Mouse (Mus musculus) layer of hippocampus, adult 2 months (tissue): ENCODE results near the gene Trim21. TPM values are rescaled to one million over a fixed set of nuclear protein-coding genes. Genes with fewer than 3 reads are reported as not detected.

Experiments used
- DNase-seq, 2 experiments: peaks; one replicate each; pipeline ENCODE4 v3.0.0; 2022; ENCODE audit warnings: low spot score in 2 of 2
- H3K27ac ChIP-seq: fragments of 200-600 bp; 2 replicates; pipeline ENCODE4 v1.8.1; 2022
- H3K4me3 ChIP-seq: fragments of 200-600 bp; 2 replicates; pipeline ENCODE4 v1.8.1; 2022; ENCODE audit warnings: mild to moderate bottlenecking
- CTCF ChIP-seq: fragments of 200-600 bp; conservative IDR thresholded peaks from 2 replicates; pipeline ENCODE4 v1.8.1; 2022; ENCODE audit warnings: antibody characterized with exemption, mild to moderate bottlenecking, moderate library complexity
- total RNA-seq, 2 experiments: library from RNA; stranded (reverse); gene quantifications; 2 replicates each; pipeline ENCODE4 v1.2.3; 2021

Gene Trim21
- total RNA-seq, 2 experiments from 2014 or later = 3.0 to 5.1 TPM

DNA sequence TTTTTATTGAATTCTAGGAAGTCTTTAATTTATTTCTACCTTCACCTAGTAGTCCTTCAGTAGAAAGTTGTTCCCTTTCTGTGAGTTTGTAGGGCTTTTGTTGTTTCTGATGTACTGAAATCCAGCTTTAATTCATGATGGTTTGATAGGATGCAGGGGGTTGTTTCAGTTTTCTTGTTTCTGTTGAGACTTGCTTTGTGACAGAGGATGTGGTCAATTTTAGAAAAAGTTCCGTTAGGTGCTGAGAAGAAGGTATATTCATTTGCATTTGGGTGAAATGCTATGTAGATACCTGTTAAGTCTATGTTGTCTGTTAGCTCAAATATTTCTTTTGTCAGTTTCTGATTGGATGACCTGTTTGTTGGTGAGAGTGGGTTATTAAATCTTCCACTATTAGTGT, 36.2 kb downstream of the Trim21 start:
- no peak overlapping the region for H3K27ac ChIP-seq
- H3K4me3 ChIP-seq = no peak overlapping the region
- DNase-seq = no peak
- no peak for TF ChIP-seq CTCF

DNA sequence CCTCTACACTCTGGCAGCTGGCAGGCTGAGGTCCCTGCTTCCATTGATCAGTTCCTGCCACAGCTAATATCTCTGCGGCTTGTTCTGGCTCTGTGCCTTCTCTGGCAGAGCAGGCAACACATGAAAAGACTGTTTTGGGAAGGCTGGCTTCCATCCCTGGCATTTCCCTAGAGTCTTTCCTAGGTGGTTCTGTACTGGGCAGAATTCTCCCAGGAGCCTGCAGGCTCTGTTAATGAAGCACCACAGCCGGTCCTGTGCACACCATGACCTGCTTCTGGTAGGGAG, 48.3 kb downstream of the Trim21 start:
- peak; percentile 10 to 16 for DNase-seq
- no peak overlapping the region for H3K27ac ChIP-seq
- no peak overlapping the region for H3K4me3 ChIP-seq
- no peak for TF ChIP-seq CTCF

DNA sequence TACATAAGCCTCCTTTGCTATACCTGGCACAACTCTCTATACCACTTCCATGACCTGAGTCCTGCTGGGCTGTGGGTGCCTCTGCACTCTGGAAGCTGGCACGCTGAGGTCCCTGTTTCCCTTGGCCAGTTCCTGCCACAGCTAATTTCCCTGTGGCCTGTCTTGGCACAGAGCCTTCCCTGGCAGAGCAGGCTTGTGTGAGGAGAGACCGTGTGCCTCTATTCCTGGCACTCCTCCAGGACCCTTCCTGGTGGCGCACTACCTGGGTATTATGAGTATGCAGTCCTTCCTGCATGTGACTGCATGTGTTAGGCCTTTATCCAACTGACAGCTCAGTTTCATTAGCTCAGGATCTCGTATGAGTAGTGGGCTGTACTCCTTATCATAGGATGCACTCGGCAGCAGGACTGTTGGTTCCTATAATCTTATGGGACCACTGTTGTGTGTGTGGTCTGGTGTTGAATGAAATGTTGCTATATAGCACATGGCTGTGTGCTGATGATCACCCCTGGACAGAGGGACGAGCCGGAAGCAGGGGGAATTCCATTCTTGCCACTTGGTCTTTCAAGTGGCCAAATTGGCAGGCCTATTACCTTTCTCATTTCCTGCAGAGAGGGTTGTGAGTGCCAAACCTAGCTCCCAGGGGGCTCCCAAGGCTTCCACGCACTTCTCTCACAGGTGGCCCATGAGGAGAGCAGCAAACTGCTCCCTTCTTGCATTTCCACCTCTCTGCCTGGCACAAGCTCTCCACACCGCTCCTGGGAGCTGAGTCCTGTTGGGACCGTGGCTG, 48.8 kb downstream of the Trim21 start:
- DNase-seq = no peak
- no peak for TF ChIP-seq CTCF
- H3K4me3 ChIP-seq = no peak overlapping the region
- H3K27ac ChIP-seq = no peak overlapping the region

DNA sequence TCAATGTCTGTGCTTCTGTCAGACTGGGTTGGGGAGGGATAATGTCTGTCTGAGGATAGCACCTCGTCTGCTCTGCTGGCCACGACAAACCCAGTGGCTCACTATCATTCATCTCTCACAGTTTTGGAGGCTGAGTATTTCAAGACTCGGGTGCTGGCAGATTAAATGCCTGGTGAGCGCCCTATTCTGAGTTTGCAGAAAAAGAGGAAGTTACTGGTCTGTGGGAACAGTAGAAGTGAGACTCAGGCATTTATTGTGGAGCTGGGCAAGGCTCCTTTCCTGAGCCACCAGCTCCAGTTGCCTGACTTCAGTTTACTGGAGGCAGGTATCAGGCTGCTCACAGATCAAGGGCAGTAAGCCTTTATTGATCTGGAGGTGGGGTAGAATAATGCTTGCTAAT, 51.1 kb downstream of the Trim21 start:
- Histone ChIP-seq H3K4me3 (no peak overlapping the region), H3K27ac (no peak overlapping the region)
- no peak for TF ChIP-seq CTCF
- no peak for DNase-seq

DNA sequence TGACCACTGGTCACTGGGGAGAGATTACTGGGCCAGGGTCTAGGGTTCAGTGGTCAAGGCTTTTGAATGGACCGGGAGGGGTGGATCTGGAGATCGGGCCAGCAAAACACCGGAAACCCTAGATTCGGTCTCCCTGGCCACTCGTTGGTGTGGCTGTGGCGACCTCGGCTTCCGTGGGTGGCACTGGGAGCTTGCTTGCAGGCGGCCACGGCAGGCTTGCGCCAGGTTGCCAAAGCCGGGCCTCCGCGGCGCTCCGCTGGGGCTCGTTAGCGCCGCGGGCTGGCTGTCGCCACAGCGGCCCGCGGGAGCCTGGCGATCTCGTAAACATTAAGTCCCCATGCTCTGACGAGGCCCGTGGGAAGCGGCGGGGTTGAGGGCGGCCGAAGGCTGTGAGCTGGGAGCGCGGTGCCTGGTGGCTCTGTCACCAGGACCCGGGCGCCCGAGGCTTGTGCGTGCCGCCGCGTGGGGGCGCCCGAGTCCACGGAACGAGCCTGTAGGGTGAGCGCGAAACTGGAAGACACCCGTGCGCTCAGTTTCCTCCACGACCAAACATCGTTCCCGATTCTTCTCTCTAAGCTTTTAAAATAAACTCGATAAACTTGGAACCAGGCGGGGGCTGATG, 52.4 kb downstream of the Trim21 start:
- DNase-seq = peak; percentile 77 to 92
- Histone ChIP-seq H3K27ac (peak overlapping the region; percentile 60; the same call in 1 of the 2 replicates), H3K4me3 (peak overlapping the region; percentile 67)
- TF ChIP-seq CTCF = peak; percentile 97

DNA sequence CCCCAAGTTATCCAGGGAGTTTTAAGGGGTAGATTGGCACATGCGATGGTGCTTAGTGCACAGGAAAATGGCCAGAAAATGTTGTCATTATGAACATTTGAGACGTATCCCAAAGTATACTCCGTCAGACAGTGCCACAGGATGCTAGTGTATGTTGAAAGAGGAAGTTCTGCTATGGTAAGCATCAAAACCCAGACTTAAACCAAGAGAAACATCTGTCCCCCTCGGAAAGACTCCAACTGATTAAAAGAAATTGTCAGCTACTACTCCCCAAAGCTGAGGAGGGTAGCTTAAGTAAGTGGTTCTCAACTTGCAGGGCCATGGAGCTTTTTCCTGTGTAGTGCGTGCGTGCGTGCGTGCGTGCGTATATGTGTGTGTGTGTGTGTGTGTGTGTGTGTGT, 53.4 kb downstream of the Trim21 start:
- no peak overlapping the region for H3K27ac ChIP-seq
- no peak for TF ChIP-seq CTCF
- DNase-seq = no peak
- H3K4me3 ChIP-seq = no peak overlapping the region

DNA sequence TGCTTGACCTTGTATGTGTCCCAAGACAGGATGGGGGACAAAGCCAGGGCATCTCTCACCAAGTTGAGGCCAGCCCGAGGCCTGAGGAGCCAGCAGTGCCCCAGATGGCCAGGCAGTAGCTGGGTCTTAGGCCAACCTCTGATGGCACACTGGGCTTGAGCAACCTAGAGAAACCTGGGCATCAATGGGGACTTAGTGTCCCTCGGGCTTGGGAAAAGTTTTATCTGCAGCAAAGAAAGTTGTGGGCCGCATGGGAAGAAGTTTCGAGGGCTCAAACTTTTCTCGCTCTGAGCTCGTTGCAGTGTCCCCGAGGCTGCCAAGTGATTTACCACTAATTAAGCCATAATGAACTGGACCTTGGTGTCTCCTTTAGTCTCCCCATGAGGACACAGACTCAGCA, 55.6 kb downstream of the Trim21 start:
- DNase-seq = no peak
- Histone ChIP-seq H3K4me3 (no peak overlapping the region), H3K27ac (no peak overlapping the region)
- no peak for TF ChIP-seq CTCF

GRCm38 (mm10) chr7:102508666-102509065, 56.6 kb downstream of the Trim21 start:
- TF ChIP-seq CTCF = no peak

GRCm38 (mm10) chr7:102508066-102508465, 57.2 kb downstream of the Trim21 start:
- no peak for TF ChIP-seq CTCF
- Histone ChIP-seq H3K4me3 (no peak overlapping the region), H3K27ac (no peak overlapping the region)
- DNase-seq = no peak

More at GRCm38 (mm10) chr7:102508666-102509065, 56.6 kb downstream of the Trim21 start:
- Histone ChIP-seq H3K27ac (no peak overlapping the region), H3K4me3 (no peak overlapping the region)
- no peak for DNase-seq

Other genes starting within 250 kb of the Trim21 start
- gene Rrm1, start 123.8 kb downstream of the Trim21 start, total RNA-seq = 10 to 100 TPM; 10.8 to 13.0 TPM
- gene Olfr543, start 83.8 kb downstream of the Trim21 start, total RNA-seq = not detected
- not detected for gene Olfr544, start 77.2 kb downstream of the Trim21 start, total RNA-seq
- not detected for gene Olfr545, start 65.9 kb downstream of the Trim21 start, total RNA-seq
- not detected for gene Olfr547, start 30.7 kb downstream of the Trim21 start, total RNA-seq
- not detected for gene Olfr548-ps1, start 24.6 kb downstream of the Trim21 start, total RNA-seq
- not detected for gene Olfr549, start 15.6 kb downstream of the Trim21 start, total RNA-seq
- 1 to 10 TPM; 1.9 TPM for gene Olfr550, start 6.0 kb upstream of the Trim21 start, total RNA-seq
- not detected for gene Olfr551, start 26.4 kb upstream of the Trim21 start, total RNA-seq
- under 1 TPM; 0.15 to 0.28 TPM for gene Olfr552, start 32.3 kb upstream of the Trim21 start, total RNA-seq
- gene Olfr553, start 52.7 kb upstream of the Trim21 start, total RNA-seq = not detected
- gene Olfr554, start 72.9 kb upstream of the Trim21 start, total RNA-seq = not detected
- gene Olfr555, start 93.3 kb upstream of the Trim21 start, total RNA-seq = not detected
- not detected for gene Olfr556, start 99.4 kb upstream of the Trim21 start, total RNA-seq
- gene Trim68, start 121.8 kb upstream of the Trim21 start, total RNA-seq = 1 to 10 TPM; 7.1 to 7.2 TPM
- not detected for gene Olfr557, start 130.4 kb upstream of the Trim21 start, total RNA-seq
- gene Olfr558, start 136.7 kb upstream of the Trim21 start, total RNA-seq = under 1 TPM; 0.15 to 0.46 TPM
- gene Olfr33, start 153.6 kb upstream of the Trim21 start, total RNA-seq = not detected
- gene Olfr559, start 162.0 kb upstream of the Trim21 start, total RNA-seq = not detected
- gene Olfr560, start 193.9 kb upstream of the Trim21 start, total RNA-seq = not detected
- under 1 TPM; 0.25 to 0.36 TPM for gene Olfr78, start 194.0 kb upstream of the Trim21 start, total RNA-seq
- not detected for gene Olfr561, start 205.7 kb upstream of the Trim21 start, total RNA-seq
- gene Olfr564, start 238.0 kb upstream of the Trim21 start, total RNA-seq = not detected